Mouse (Mus musculus): ENCODE measurements at regions not wholly inside any gene's neighbourhood (a gene's known extent, or its start where the extent isn't known, plus 50 kb on each side); places are given as distances from the start of the nearest gene placed in this dataset.

- no peak for DNase-seq
These were observed 119.2 kb downstream of the Syk start for GRCm38 (mm10) chr13:52702201-52702611.

- no peak for DNase-seq
These were observed 120.6 kb downstream of the Syk start for GRCm38 (mm10) chr13:52703401-52704164.

- DNase-seq: no peak
These were observed 121.7 kb downstream of the Syk start for GRCm38 (mm10) chr13:52704673-52705072.

GRCm38 (mm10) chr13:52709580-52709979 is 126.6 kb downstream of the Syk start:
- no peak for DNase-seq

- DNase-seq: peak; percentile 68
These were observed 128.9 kb downstream of the Syk start for GRCm38 (mm10) chr13:52711713-52712369.

GRCm38 (mm10) chr13:52721463-52721862 is 138.5 kb downstream of the Syk start:
- no peak for DNase-seq

- DNase-seq: no peak
These were observed 139.7 kb downstream of the Syk start for GRCm38 (mm10) chr13:52722718-52723117.

GRCm38 (mm10) chr13:52726043-52726442 is 143.1 kb downstream of the Syk start:
- no peak for DNase-seq

GRCm38 (mm10) chr13:52726525-52726924 is 143.6 kb downstream of the Syk start:
- DNase-seq: no peak

- DNase-seq: no peak
These were observed 152.5 kb downstream of the Syk start for GRCm38 (mm10) chr13:52735453-52735933.

- DNase-seq: peak; percentile 4
These were observed 153.1 kb downstream of the Syk start for GRCm38 (mm10) chr13:52735934-52736523.

GRCm38 (mm10) chr13:52738095-52738660 is 155.2 kb downstream of the Syk start:
- DNase-seq: no peak

GRCm38 (mm10) chr13:52741371-52741770 is 158.4 kb downstream of the Syk start:
- no peak for DNase-seq

- no peak for DNase-seq
These were observed 173.0 kb downstream of the Syk start for GRCm38 (mm10) chr13:52756005-52756404.

- peak; percentile 56 for DNase-seq
These were observed 163.8 kb downstream of the Auh start for GRCm38 (mm10) chr13:52765508-52766181.

- no peak for DNase-seq
These were observed 163.2 kb downstream of the Auh start for GRCm38 (mm10) chr13:52766236-52766635.

GRCm38 (mm10) chr13:52769956-52770355 is 159.5 kb downstream of the Auh start:
- DNase-seq: no peak

- DNase-seq: no peak
These were observed 158.0 kb downstream of the Auh start for GRCm38 (mm10) chr13:52771518-52771917.

GRCm38 (mm10) chr13:52772081-52772480 is 157.4 kb downstream of the Auh start:
- DNase-seq: no peak

- no peak for DNase-seq
These were observed 152.0 kb downstream of the Auh start for GRCm38 (mm10) chr13:52777396-52778034.

GRCm38 (mm10) chr13:52778848-52779247 is 150.6 kb downstream of the Auh start:
- DNase-seq: no peak

Data from right cerebral cortex, adult 18-20 months (tissue).